Mouse (Mus musculus): ENCODE results near the gene Eif1ax. TPM values are rescaled to one million over a fixed set of nuclear protein-coding genes. Genes with fewer than 3 reads are reported as not detected.

Eif1ax gene
- polyA plus RNA-seq (2017; shearing (Covaris generic)): 38.3 TPM

GRCm38 (mm10) chrX:159371831-159372752 is at the start of gene Eif1ax:
Gene Eif1ax, plus strand, starts transcription at chrX:159372178.

GRCm38 (mm10) chrX:159414130-159414828 is 42.3 kb downstream of the Eif1ax start, which contains the start of gene Map7d2:
Gene Map7d2, plus strand, starts transcription at chrX:159414572.

Other genes starting within 250 kb of the Eif1ax start
- 22.9 TPM for gene Rps6ka3, start 161.9 kb upstream of the Eif1ax start, polyA plus RNA-seq (2017; shearing (Covaris generic))
- 0.31 TPM for gene Map7d2, start 42.4 kb downstream of the Eif1ax start, polyA plus RNA-seq (2017; shearing (Covaris generic))
- gene Bclaf3, start 154.5 kb downstream of the Eif1ax start, polyA plus RNA-seq (2017; shearing (Covaris generic)): 29.8 TPM